Mouse (Mus musculus): ENCODE results near the gene Wdr25. TPM values are rescaled to one million over a fixed set of nuclear protein-coding genes. Genes with fewer than 3 reads are reported as not detected.

Gene Wdr25
- total and polyA plus RNA-seq, 3 experiments = 8.7 to 10.8 TPM; not detected in 1

- Histone ChIP-seq H3K4me1 (ENCODE audit: control insufficient read depth in 1 of 2, insufficient read depth in 2 of 2, low read length in 2 of 2) (peaks cover 2 to 19% of the 10 kb centered on the region in 2 experiments; a peak in 3 of 4 replicates), H3K27ac (ENCODE audit: control insufficient read depth, low read depth, low read length) (no peak overlapping the region), H3K4me3 (ENCODE audit: control insufficient read depth in 1 of 2, insufficient read depth in 1 of 2, low read depth in 2 of 2, low read length in 2 of 2) (no peak overlapping the region), H3K79me2 (ENCODE audit: control insufficient read depth, insufficient read depth, low read length, poor library complexity) (no peaks in the 10 kb centered on the region), H3K27me3 (ENCODE audit: control insufficient read depth in 1 of 2, insufficient read depth in 2 of 2, low read length in 2 of 2) (no peaks in the 10 kb centered on the region), H3K9me3 (replicated peaks; ENCODE audit: insufficient read depth, low read length) (no peaks in the 10 kb centered on the region), H3K36me3 (ENCODE audit: control insufficient read depth in 1 of 2, insufficient read depth in 2 of 2, low read length in 2 of 2) (peaks cover 0 to 12% of the 10 kb centered on the region in 2 experiments; a peak in 2 of 4 replicates), H3K9ac (ENCODE audit: control insufficient read depth, low read depth, low read length, poor library complexity, severe bottlenecking) (no peak overlapping the region)
- TF ChIP-seq SMC3 (IDR thresholded peaks at IDR 0.05; ENCODE audit: low read depth, low read length) (peak; percentile 53), ZC3H11A (IDR thresholded peaks at IDR 0.05; ENCODE audit: low read depth, low read length) (peak; percentile 49; the same call in 1 of the 2 replicates), CTCF (IDR thresholded peaks at IDR 0.05 in 2 of 3, conservative IDR thresholded peaks at IDR 0.05 in 1 of 3; ENCODE audit: control insufficient read depth in 1 of 3, insufficient read depth in 1 of 3, low read depth in 2 of 3, low read length in 3 of 3, poor library complexity in 1 of 3, severe bottlenecking in 1 of 3) (peak in 2 of 3 experiments; percentile 63 to 71; a peak in 4 of 6 replicates), RAD21 (IDR thresholded peaks at IDR 0.05; ENCODE audit: low read depth, low read length) (peak; percentile 68), TAL1 (IDR thresholded peaks at IDR 0.05; ENCODE audit: low read length) (no peak)
- DNase-seq (ENCODE audit: low read depth, low spot score) = peak; percentile 64
Observed at GRCm38 (mm10) chr12:108903600-108904275, 10.3 kb downstream of the Wdr25 start.

GRCm38 (mm10) chr12:108904276-108904653 lies 10.8 kb downstream of the Wdr25 start:
- Histone ChIP-seq H3K27ac (ENCODE audit: control insufficient read depth, low read depth, low read length) (no peak overlapping the region), H3K4me3 (ENCODE audit: control insufficient read depth in 1 of 2, insufficient read depth in 1 of 2, low read depth in 2 of 2, low read length in 2 of 2) (no peak overlapping the region), H3K9ac (ENCODE audit: control insufficient read depth, low read depth, low read length, poor library complexity, severe bottlenecking) (no peak overlapping the region), H3K27me3 (ENCODE audit: control insufficient read depth in 1 of 2, insufficient read depth in 2 of 2, low read length in 2 of 2) (no peaks in the 10 kb centered on the region), H3K9me3 (replicated peaks; ENCODE audit: insufficient read depth, low read length) (no peaks in the 10 kb centered on the region), H3K36me3 (ENCODE audit: control insufficient read depth in 1 of 2, insufficient read depth in 2 of 2, low read length in 2 of 2) (peaks cover 0 to 12% of the 10 kb centered on the region in 2 experiments; a peak in 2 of 4 replicates), H3K79me2 (ENCODE audit: control insufficient read depth, insufficient read depth, low read length, poor library complexity) (no peaks in the 10 kb centered on the region), H3K4me1 (ENCODE audit: control insufficient read depth in 1 of 2, insufficient read depth in 2 of 2, low read length in 2 of 2) (peaks cover 2 to 19% of the 10 kb centered on the region in 2 experiments; a peak in 3 of 4 replicates)
- no peak for TF ChIP-seq NRF1 (IDR thresholded peaks at IDR 0.05; ENCODE audit: insufficient read depth, low read depth, low read length, poor library complexity, severe bottlenecking)
- no peak for TF ChIP-seq MAZ (IDR thresholded peaks at IDR 0.05; ENCODE audit: low read depth, low read length)
- TF ChIP-seq TAL1 (IDR thresholded peaks at IDR 0.05; ENCODE audit: low read length) = no peak
- TF ChIP-seq RAD21 (IDR thresholded peaks at IDR 0.05; ENCODE audit: low read depth, low read length) = no peak
- no peak for TF ChIP-seq MXI1 (IDR thresholded peaks at IDR 0.05; ENCODE audit: low read depth, low read length)
- no peak for TF ChIP-seq NELFE (IDR thresholded peaks at IDR 0.05; ENCODE audit: low read depth, low read length)
- no peak for TF ChIP-seq GABPA (IDR thresholded peaks at IDR 0.05; ENCODE audit: low read depth, low read length)
- TF ChIP-seq SIN3A (IDR thresholded peaks at IDR 0.05; ENCODE audit: low read length) = no peak
- no peak for TF ChIP-seq MYC (IDR thresholded peaks at IDR 0.05; ENCODE audit: low read depth, low read length)
- TF ChIP-seq ELF1 (IDR thresholded peaks at IDR 0.05; ENCODE audit: low read depth, low read length) = no peak
- TF ChIP-seq ZKSCAN1 (IDR thresholded peaks at IDR 0.05; ENCODE audit: low read depth, low read length) = no peak
- no peak for TF ChIP-seq KAT2A (conservative IDR thresholded peaks at IDR 0.05; ENCODE audit: low read depth, low read length)
- no peak for TF ChIP-seq CHD1 (IDR thresholded peaks at IDR 0.05; ENCODE audit: low read depth, low read length)
- TF ChIP-seq ETS1 (IDR thresholded peaks at IDR 0.05; ENCODE audit: low read depth, low read length) = no peak
- TF ChIP-seq E2F4 (IDR thresholded peaks at IDR 0.05; ENCODE audit: borderline replicate concordance, low read depth, low read length) = no peak
- TF ChIP-seq MEF2A (IDR thresholded peaks at IDR 0.05; ENCODE audit: extremely low read depth, insufficient replicate concordance, low read depth, low read length, poor library complexity, severe bottlenecking) = no peak
- no peak for TF ChIP-seq BHLHE40 (IDR thresholded peaks at IDR 0.05; ENCODE audit: borderline replicate concordance, low read depth, low read length)
- no peak for TF ChIP-seq SMC3 (IDR thresholded peaks at IDR 0.05; ENCODE audit: low read depth, low read length)
- TF ChIP-seq CTCF (IDR thresholded peaks at IDR 0.05 in 2 of 3, conservative IDR thresholded peaks at IDR 0.05 in 1 of 3; ENCODE audit: control insufficient read depth in 1 of 3, insufficient read depth in 1 of 3, low read depth in 2 of 3, low read length in 3 of 3, poor library complexity in 1 of 3, severe bottlenecking in 1 of 3) = no peak
- no peak for DNase-seq (ENCODE audit: low read depth, low spot score)
